Mouse (Mus musculus) kidney, embryonic 16.5 days (tissue): ENCODE results near the gene Ifnab. TPM values are rescaled to one million over a fixed set of nuclear protein-coding genes. Genes with fewer than 3 reads are reported as not detected.

Experiments used
- polyA plus RNA-seq: library from polyadenylated mRNA; unstranded; fragments of >200 nt; fragmentation: Nextera tagmentation; extraction: Ambion mirVana; gene quantifications from 2 replicates; pipeline ENCODE4 v1.2.1, GENCODE M21; 2015

Ifnab gene
- polyA plus RNA-seq, 1 experiment from 2014 or later: not detected

Other genes with a start within 250 kb of the Ifnab start
- gene Ifnb1, start 168.6 kb downstream of the Ifnab start, polyA plus RNA-seq: not detected in 2 replicates
- gene Ifna15, start 133.1 kb downstream of the Ifnab start, polyA plus RNA-seq: not detected in 2 replicates
- not detected in 2 replicates for gene Ifna14, start 119.6 kb downstream of the Ifnab start, polyA plus RNA-seq
- gene Ifna9, start 99.0 kb downstream of the Ifnab start, polyA plus RNA-seq: not detected in 2 replicates
- not detected in 2 replicates for gene Ifna12, start 88.0 kb downstream of the Ifnab start, polyA plus RNA-seq
- not detected in 2 replicates for gene C87499, start 56.9 kb downstream of the Ifnab start, polyA plus RNA-seq
- gene Ifna13, start 46.9 kb downstream of the Ifnab start, polyA plus RNA-seq: not detected in 2 replicates
- gene Ifna16, start 14.4 kb downstream of the Ifnab start, polyA plus RNA-seq: not detected in 2 replicates
- not detected in 2 replicates for gene Ifna2, start 7.4 kb downstream of the Ifnab start, polyA plus RNA-seq
- gene Gm26566, start 30.4 kb upstream of the Ifnab start, polyA plus RNA-seq: 1.3 and 1.4 TPM in 2 replicates
- gene Klhl9, start 31.1 kb upstream of the Ifnab start, polyA plus RNA-seq: 95.4 and 97.6 TPM in 2 replicates
- not detected in 2 replicates for gene Gm13271, start 63.5 kb upstream of the Ifnab start, polyA plus RNA-seq
- gene Gm13283, start 68.8 kb upstream of the Ifnab start, polyA plus RNA-seq: 0.31 and 0.36 TPM in 2 replicates
- not detected in 2 replicates for gene Gm13290, start 82.5 kb upstream of the Ifnab start, polyA plus RNA-seq
- gene Gm13289, start 85.6 kb upstream of the Ifnab start, polyA plus RNA-seq: not detected in 2 replicates
- not detected in 2 replicates for gene Gm13272, start 88.5 kb upstream of the Ifnab start, polyA plus RNA-seq
- gene Ifnz, start 90.8 kb upstream of the Ifnab start, polyA plus RNA-seq: 0.58 TPM in 1 of 2 replicates, not detected in the other
- 0.37 TPM in 1 of 2 replicates, not detected in the other for gene Gm13276, start 94.3 kb upstream of the Ifnab start, polyA plus RNA-seq
- not detected in 2 replicates for gene Gm13277, start 97.3 kb upstream of the Ifnab start, polyA plus RNA-seq
- not detected in 2 replicates for gene Gm13278, start 100.2 kb upstream of the Ifnab start, polyA plus RNA-seq
- not detected in 2 replicates for gene Gm13275, start 103.1 kb upstream of the Ifnab start, polyA plus RNA-seq
- gene Gm13279, start 106.0 kb upstream of the Ifnab start, polyA plus RNA-seq: not detected in 2 replicates
- gene Gm13285, start 108.3 kb upstream of the Ifnab start, polyA plus RNA-seq: 0.96 and 1.8 TPM in 2 replicates
- not detected in 2 replicates for gene Gm13287, start 111.9 kb upstream of the Ifnab start, polyA plus RNA-seq
- 0.05 TPM in 1 of 2 replicates, not detected in the other for gene Gm13288, start 114.2 kb upstream of the Ifnab start, polyA plus RNA-seq
- gene Ifna7, start 124.9 kb upstream of the Ifnab start, polyA plus RNA-seq: not detected in 2 replicates
- not detected in 2 replicates for gene Ifna11, start 128.6 kb upstream of the Ifnab start, polyA plus RNA-seq
- gene Ifna6, start 136.1 kb upstream of the Ifnab start, polyA plus RNA-seq: not detected in 2 replicates
- gene Ifna5, start 144.2 kb upstream of the Ifnab start, polyA plus RNA-seq: not detected in 2 replicates
- gene Ifna4, start 150.5 kb upstream of the Ifnab start, polyA plus RNA-seq: not detected in 2 replicates
- not detected in 2 replicates for gene Ifna1, start 158.7 kb upstream of the Ifnab start, polyA plus RNA-seq
- gene Ifne, start 188.8 kb upstream of the Ifnab start, polyA plus RNA-seq: not detected in 2 replicates